8 mouse cellular contexts compared by ENCODE assay signal in genomic region chr11:102431018-102431645, GRCm38 (mm10). TPM values are rescaled to one million over a fixed set of nuclear protein-coding genes. Genes with fewer than 3 reads are reported as not detected.
DNase-seq lines count a peak whose midpoint lies in the region; ATAC-seq and TF ChIP-seq lines count a peak whose summit lies in the region.

No protein-coding gene starts in this region.

- TF ChIP-seq POLR2A in brain, embryonic 14.5 days (IDR thresholded peaks at IDR 0.05; ENCODE audit: borderline replicate concordance, extremely low read depth, insufficient read depth, insufficient read length, poor library complexity, severe bottlenecking) = no peak

- H3K36me3 ChIP-seq in E14TG2a.4 (ENCODE audit: insufficient read depth, low read length) = peaks cover 39% of the 10 kb centered on the region
- peaks cover 13% of the 10 kb centered on the region; the same call in 1 of the 2 replicates for H3K36me3 ChIP-seq in heart, embryonic 16.5 days (ENCODE audit: control insufficient read depth, insufficient read depth)
- H3K36me3 ChIP-seq in lung, embryonic 14.5 days (ENCODE audit: insufficient read depth) = peaks cover 24% of the 10 kb centered on the region

- WGBS in heart, embryonic 16.5 days = under 1% methylated on average over 7 of the region's 7 CpGs
- WGBS in lung, embryonic 14.5 days = 0% methylated on average over 7 of the region's 7 CpGs

- DNase-seq in brain, embryonic 14.5 days (ENCODE audit: low read depth) = peak; percentile 86
- peak; percentile 87 to 92 for DNase-seq in kidney, postnatal 25 days
- DNase-seq in lung, embryonic 14.5 days = peak; percentile 93
- DNase-seq in urinary bladder, postnatal 25 days (ENCODE audit: low spot score) = peak; percentile 71

- H3K4me3 ChIP-seq in E14TG2a.4 (replicated peaks; ENCODE audit: low read length) = peak overlapping the region; percentile 89
- H3K4me3 ChIP-seq in heart, embryonic 16.5 days (ENCODE audit: low read length) = peak overlapping the region; percentile 87
- peak overlapping the region; percentile 60 for H3K4me3 ChIP-seq in lung, embryonic 14.5 days (ENCODE audit: low read depth, low read length)

- H3K27me3 ChIP-seq in E14TG2a.4 (ENCODE audit: insufficient read depth, low read length) = no peaks in the 10 kb centered on the region
- H3K27me3 ChIP-seq in heart, embryonic 16.5 days (ENCODE audit: control insufficient read depth, insufficient read depth, low read length) = no peaks in the 10 kb centered on the region
- H3K27me3 ChIP-seq in lung, embryonic 14.5 days (ENCODE audit: insufficient read depth, low read length) = no peaks in the 10 kb centered on the region

- peak overlapping the region; percentile 94 for H3K27ac ChIP-seq in heart, embryonic 16.5 days (ENCODE audit: low read length)
- H3K27ac ChIP-seq in lung, embryonic 14.5 days (ENCODE audit: low read depth) = peak overlapping the region; percentile 83

- H3K4me2 ChIP-seq in heart, embryonic 16.5 days (ENCODE audit: low read depth, low read length) = peak overlapping the region; percentile 70
- H3K4me2 ChIP-seq in lung, embryonic 14.5 days = peak overlapping the region; percentile 92

- TF ChIP-seq CTCF in E14TG2a.4 (conservative IDR thresholded peaks at IDR 0.05; ENCODE audit: low read length) = peak; percentile 68
- TF ChIP-seq CTCF in brain, embryonic 14.5 days (IDR thresholded peaks at IDR 0.05; ENCODE audit: borderline replicate concordance, extremely low read depth, insufficient read depth, insufficient read length) = peak; percentile 79
- peak; percentile 84 for TF ChIP-seq CTCF in lung, embryonic 14.5 days (IDR thresholded peaks at IDR 0.05; ENCODE audit: low read depth)

- no peaks in the 10 kb centered on the region for H3K9me3 ChIP-seq in E14TG2a.4 (ENCODE audit: low read length)
- H3K9me3 ChIP-seq in heart, embryonic 16.5 days (replicated peaks; ENCODE audit: control insufficient read depth, low read length) = no peaks in the 10 kb centered on the region
- H3K9me3 ChIP-seq in lung, embryonic 14.5 days (ENCODE audit: low read depth, low read length) = no peaks in the 10 kb centered on the region

- H3K4me1 ChIP-seq in E14TG2a.4 (replicated peaks; ENCODE audit: low read depth, low read length) = peaks cover 67% of the 10 kb centered on the region
- H3K4me1 ChIP-seq in heart, embryonic 16.5 days (ENCODE audit: control insufficient read depth, insufficient read depth, low read length) = peaks cover 30% of the 10 kb centered on the region
- 0 out of 2 replicates have a peak, but pooled peaks cover 2% of the 10 kb centered on the region for H3K4me1 ChIP-seq in lung, embryonic 14.5 days (ENCODE audit: insufficient read depth)

- H3K9ac ChIP-seq in heart, embryonic 16.5 days (ENCODE audit: low read length) = peak overlapping the region; percentile 73
- peak overlapping the region; percentile 58 for H3K9ac ChIP-seq in lung, embryonic 14.5 days

- peak; percentile 53 for ATAC-seq in erythroid progenitor cell, adult 5-6 weeks (replicated peaks; ENCODE audit: low FRiP score, poor library complexity, severe bottlenecking)
- peak; percentile 31; the same call in 1 of the 2 replicates for ATAC-seq in heart, embryonic 16.5 days (replicated peaks; ENCODE audit: extremely low read depth, insufficient read depth, low FRiP score)
- peak; percentile 40; the same call in 1 of the 2 replicates for ATAC-seq in lung, embryonic 14.5 days (ENCODE audit: insufficient read depth)
- peak; percentile 34; the same call in 1 of the 2 replicates for ATAC-seq in neutrophil, adult 5-6 weeks (ENCODE audit: extremely low read depth, insufficient number of reproducible peaks, low FRiP score, poor library complexity, severe bottlenecking)

RNA-seq across cellular contexts. Expression of gene Grn, which starts 1.0 kb away (rescaled TPM):
- 33.2 and 53.0 TPM in 2 replicates for polyA plus RNA-seq in brain, embryonic 14.5 days (2012; rRNA removed)
- total RNA-seq in erythroid progenitor cell, adult 5-6 weeks (2015; ENCODE audit: low replicate concordance) = 90.1 and 125 TPM in 2 replicates
- 38.5 and 49.9 TPM in 2 replicates for total RNA-seq in erythroid progenitor cell, adult 5-6 weeks (2017; ENCODE audit: low replicate concordance)
- polyA plus RNA-seq in heart, embryonic 16.5 days (2015; fragmentation: Nextera tagmentation; extraction: Ambion mirVana) = 215 and 234 TPM in 2 replicates
- 113 and 116 TPM in 2 replicates for polyA plus RNA-seq in lung, embryonic 14.5 days (2014; fragmentation: Nextera tagmentation; extraction: Ambion mirVana)
- 44.9 and 45.2 TPM in 2 replicates for total RNA-seq in neutrophil, adult 5-6 weeks (2017)

RNA-seq across cellular contexts. Expression of gene Fam171a2, which starts 16.4 kb away (rescaled TPM):
- 221 and 276 TPM in 2 replicates for polyA plus RNA-seq in brain, embryonic 14.5 days (2012; rRNA removed)
- not detected in 2 replicates for total RNA-seq in erythroid progenitor cell, adult 5-6 weeks (2015; ENCODE audit: low replicate concordance)
- not detected in 2 replicates for total RNA-seq in erythroid progenitor cell, adult 5-6 weeks (2017; ENCODE audit: low replicate concordance)
- 3.0 and 3.9 TPM in 2 replicates for polyA plus RNA-seq in heart, embryonic 16.5 days (2015; fragmentation: Nextera tagmentation; extraction: Ambion mirVana)
- polyA plus RNA-seq in lung, embryonic 14.5 days (2014; fragmentation: Nextera tagmentation; extraction: Ambion mirVana) = 7.4 and 8.3 TPM in 2 replicates
- not detected in 2 replicates for total RNA-seq in neutrophil, adult 5-6 weeks (2017)

RNA-seq across cellular contexts. Expression of gene Slc25a39, which starts 23.4 kb away (rescaled TPM):
- 122 and 129 TPM in 2 replicates for polyA plus RNA-seq in brain, embryonic 14.5 days (2012; rRNA removed)
- 211 and 271 TPM in 2 replicates for total RNA-seq in erythroid progenitor cell, adult 5-6 weeks (2015; ENCODE audit: low replicate concordance)
- total RNA-seq in erythroid progenitor cell, adult 5-6 weeks (2017; ENCODE audit: low replicate concordance) = 78.9 and 80.8 TPM in 2 replicates
- 308 and 331 TPM in 2 replicates for polyA plus RNA-seq in heart, embryonic 16.5 days (2015; fragmentation: Nextera tagmentation; extraction: Ambion mirVana)
- 223 and 244 TPM in 2 replicates for polyA plus RNA-seq in lung, embryonic 14.5 days (2014; fragmentation: Nextera tagmentation; extraction: Ambion mirVana)
- total RNA-seq in neutrophil, adult 5-6 weeks (2017) = 31.0 and 36.2 TPM in 2 replicates

RNA-seq across cellular contexts. Expression of gene Rundc3a, which starts 37.9 kb away (rescaled TPM):
- polyA plus RNA-seq in brain, embryonic 14.5 days (2012; rRNA removed) = 292 and 306 TPM in 2 replicates
- not detected in 2 replicates for total RNA-seq in erythroid progenitor cell, adult 5-6 weeks (2015; ENCODE audit: low replicate concordance)
- total RNA-seq in erythroid progenitor cell, adult 5-6 weeks (2017; ENCODE audit: low replicate concordance) = not detected in 2 replicates
- 0.72 and 1.3 TPM in 2 replicates for polyA plus RNA-seq in heart, embryonic 16.5 days (2015; fragmentation: Nextera tagmentation; extraction: Ambion mirVana)
- polyA plus RNA-seq in lung, embryonic 14.5 days (2014; fragmentation: Nextera tagmentation; extraction: Ambion mirVana) = 1.1 and 1.3 TPM in 2 replicates
- total RNA-seq in neutrophil, adult 5-6 weeks (2017) = 0.74 and 1.0 TPM in 2 replicates

RNA-seq across cellular contexts. Expression of gene Itga2b, which starts 38.8 kb away (rescaled TPM):
- 4.8 and 5.3 TPM in 2 replicates for polyA plus RNA-seq in brain, embryonic 14.5 days (2012; rRNA removed)
- total RNA-seq in erythroid progenitor cell, adult 5-6 weeks (2015; ENCODE audit: low replicate concordance) = 4.2 and 15.9 TPM in 2 replicates
- total RNA-seq in erythroid progenitor cell, adult 5-6 weeks (2017; ENCODE audit: low replicate concordance) = 20.4 and 34.3 TPM in 2 replicates
- 6.5 and 6.6 TPM in 2 replicates for polyA plus RNA-seq in heart, embryonic 16.5 days (2015; fragmentation: Nextera tagmentation; extraction: Ambion mirVana)
- polyA plus RNA-seq in lung, embryonic 14.5 days (2014; fragmentation: Nextera tagmentation; extraction: Ambion mirVana) = 10.1 and 10.7 TPM in 2 replicates
- total RNA-seq in neutrophil, adult 5-6 weeks (2017) = 37.8 and 42.2 TPM in 2 replicates

Comparison
In these comparisons a context has a peak if more than half of its experiments do, and no peak if none do; other contexts are left out.
1. Peak in every context shown above with its lines: DNase-seq, ATAC-seq, H3K4me3 ChIP-seq and H3K27ac ChIP-seq.
2. RNA of gene Fam171a2, which starts 16.4 kb away (polyA plus RNA-seq): 221 to 276 TPM in brain, embryonic 14.5 days; 7.4 to 8.3 TPM in lung, embryonic 14.5 days and 3.0 to 3.9 TPM in heart, embryonic 16.5 days; every median in the first group is over 10 times any median in the second.